Mouse (Mus musculus) intestine, embryonic 14.5 days (tissue): ENCODE data around the gene Cbx4. TPM values are rescaled to one million over a fixed set of nuclear protein-coding genes. Genes with fewer than 3 reads are reported as not detected.

ENCODE experiments used
- ATAC-seq: fragments of 200-750 bp; cut with Nextera tagmentation; replicated peaks from 2 replicates; pipeline ENCODE4 v1.8.0; 2017; ENCODE audit warnings: low read depth, moderate number of reproducible peaks, moderate TSS enrichment, moderate library complexity; ENCODE audit not compliant: low FRiP score, low TSS enrichment
- DNase-seq: peaks from one replicate; pipeline ENCODE4 v3.0.0-alpha.2; 2018; ENCODE audit warnings: low spot score
- H3K27ac ChIP-seq: fragments of 300-500 bp; sonication (generic); 2 replicates; pipeline ENCODE4 v1.5.1; 2014; ENCODE audit warnings: low read depth, mild to moderate bottlenecking, control low read depth
- H3K27me3 ChIP-seq: fragments of 300-500 bp; sonication (generic); replicated peaks from 2 replicates; pipeline ENCODE4 v1.6.1; 2014; ENCODE audit warnings: low read length, control low read depth; ENCODE audit not compliant: control insufficient read depth, insufficient read depth
- H3K36me3 ChIP-seq: fragments of 300-500 bp; sonication (generic); 2 replicates; pipeline ENCODE4 v1.6.1; 2014; ENCODE audit warnings: low read length, control low read depth; ENCODE audit not compliant: control insufficient read depth, insufficient read depth
- H3K4me1 ChIP-seq: fragments of 300-500 bp; sonication (generic); replicated peaks from 2 replicates; pipeline ENCODE4 v1.6.1; 2014; ENCODE audit warnings: low read length, control low read depth, mixed read lengths; ENCODE audit not compliant: control insufficient read depth, insufficient read depth
- H3K4me2 ChIP-seq: fragments of 300-500 bp; sonication (generic); 2 replicates; pipeline ENCODE4 v1.6.1; 2014; ENCODE audit warnings: low read length
- H3K4me3 ChIP-seq: fragments of 300-500 bp; sonication (generic); 2 replicates; pipeline ENCODE4 v1.5.1; 2014; ENCODE audit warnings: low read depth, low read length, control low read depth, mixed read lengths
- H3K9ac ChIP-seq: fragments of 300-500 bp; sonication (generic); 2 replicates; pipeline ENCODE4 v1.6.1; 2014; ENCODE audit warnings: mild to moderate bottlenecking, low read length
- H3K9me3 ChIP-seq: fragments of 300-500 bp; sonication (generic); 2 replicates; pipeline ENCODE4 v1.6.1; 2016; ENCODE audit warnings: low read length, control low read depth; ENCODE audit not compliant: control insufficient read depth
- whole genome bisulfite sequencing: fragments of 180-500 bp; shearing (Covaris S2); extraction: QIAGEN DNeasy Blood & Tissue Kit; methylation state at CpG from one replicate; pipeline ENCODE4 v1.1.7; 2014; 5-methylcytosine and 5-hydroxymethylcytosine counted together
- polyA plus RNA-seq: library from polyadenylated mRNA; unstranded; fragments of >200 nt; fragmentation: Nextera tagmentation; extraction: Ambion mirVana; gene quantifications from 2 replicates; pipeline ENCODE4 v1.2.1, GENCODE M21; 2014

Gene Cbx4
- polyA plus RNA-seq, 1 experiment from 2014 or later, result 10.5 TPM

DNA sequence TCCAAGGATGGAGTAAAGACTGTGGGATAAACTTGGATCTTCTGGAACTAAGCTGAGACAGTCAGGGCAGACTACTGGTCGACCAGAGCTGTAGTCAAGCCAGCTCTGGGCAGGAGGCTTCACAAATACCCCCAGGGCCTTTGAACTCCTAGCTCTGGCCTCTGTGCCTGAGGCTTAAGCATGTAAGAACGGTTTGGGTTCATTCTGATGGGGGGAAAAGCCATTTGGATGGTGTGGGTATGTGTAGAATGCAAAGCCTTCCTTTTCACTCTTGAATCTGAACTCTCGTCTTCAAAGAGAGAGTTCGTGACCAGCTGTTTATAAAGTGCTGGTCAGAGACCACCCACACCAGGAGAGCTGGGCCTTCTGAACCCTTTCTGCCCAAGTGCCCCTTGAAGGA lies 8.3 kb downstream of the Cbx4 start:
- Histone ChIP-seq H3K27me3 (peaks cover 13% of the 10 kb centered on the region), H3K4me2 (no peak overlapping the region), H3K4me3 (no peak overlapping the region), H3K9ac (no peak overlapping the region), H3K36me3 (peaks cover 36% of the 10 kb centered on the region), H3K9me3 (no peaks in the 10 kb centered on the region), H3K27ac (no peak overlapping the region), H3K4me1 (peaks cover 52% of the 10 kb centered on the region)
- no peak for DNase-seq
- WGBS, result 85% methylated on average over 4 of the region's 4 CpGs
- ATAC-seq, result no peak

DNA sequence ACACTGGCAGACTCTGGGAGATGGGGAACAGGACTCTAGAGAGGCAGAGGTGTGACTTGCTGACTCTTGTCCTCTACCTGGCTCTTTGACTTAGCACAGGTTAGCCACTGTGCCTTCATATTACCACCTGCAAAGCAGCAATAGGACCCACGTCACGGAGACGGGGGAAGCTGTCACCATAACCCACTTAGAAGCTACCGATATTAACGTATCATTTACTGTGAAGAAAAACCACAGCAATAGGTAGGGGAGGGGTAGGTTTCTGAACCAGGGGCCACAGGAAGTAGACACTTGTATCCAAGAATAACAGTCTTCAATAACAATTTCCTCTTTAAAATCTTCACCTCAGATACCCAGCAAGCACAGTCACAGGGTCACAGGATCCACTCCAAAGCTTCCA lies 10.2 kb downstream of the Cbx4 start:
- Histone ChIP-seq H3K27me3 (0 out of 2 replicates have a peak, but pooled peaks cover 1% of the 10 kb centered on the region), H3K4me2 (no peak overlapping the region), H3K4me3 (no peak overlapping the region), H3K36me3 (peaks cover 17% of the 10 kb centered on the region), H3K27ac (no peak overlapping the region), H3K9ac (no peak overlapping the region), H3K9me3 (no peaks in the 10 kb centered on the region), H3K4me1 (peaks cover 42% of the 10 kb centered on the region)
- no peak for ATAC-seq
- DNase-seq, result no peak
- 77% methylated on average over 5 of the region's 5 CpGs for WGBS

DNA sequence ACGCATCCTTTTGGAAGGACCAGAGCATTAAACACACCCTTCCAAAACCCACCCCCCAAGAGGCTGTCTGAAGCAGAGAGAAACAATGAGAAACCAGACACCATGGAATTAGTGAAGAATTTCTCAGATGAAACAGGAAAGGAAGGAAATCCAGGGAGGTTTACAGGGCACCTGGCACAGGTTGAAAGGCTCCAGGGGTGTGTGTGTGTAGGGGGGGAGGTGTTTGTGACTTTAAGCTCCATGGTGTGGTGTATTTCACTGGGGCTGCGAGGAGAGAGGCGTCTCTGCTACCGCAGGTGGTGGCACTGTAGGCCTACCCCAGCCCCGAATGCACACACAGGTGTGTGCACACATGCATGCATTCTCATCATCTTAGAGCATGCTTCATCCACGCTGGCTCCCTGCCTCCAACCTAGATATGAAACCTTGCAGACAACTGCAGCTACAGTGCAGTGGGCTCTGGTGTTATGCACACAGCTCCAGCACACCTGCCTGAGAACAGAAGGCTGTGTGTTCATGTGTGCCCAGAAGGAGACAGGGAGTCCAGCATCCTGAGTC lies 12.1 kb downstream of the Cbx4 start:
- H3K4me1 ChIP-seq, result peaks cover 26% of the 10 kb centered on the region
- H3K4me3 ChIP-seq, result no peak overlapping the region
- H3K36me3 ChIP-seq, result no peaks in the 10 kb centered on the region
- DNase-seq, result no peak
- H3K4me2 ChIP-seq, result no peak overlapping the region
- ATAC-seq, result no peak
- H3K9ac ChIP-seq, result no peak overlapping the region
- H3K27ac ChIP-seq, result no peak overlapping the region
- WGBS, result 76% methylated on average over 6 of the region's 6 CpGs
- H3K27me3 ChIP-seq, result no peaks in the 10 kb centered on the region
- 0 out of 2 replicates have a peak, but pooled peaks cover 3% of the 10 kb centered on the region for H3K9me3 ChIP-seq

DNA sequence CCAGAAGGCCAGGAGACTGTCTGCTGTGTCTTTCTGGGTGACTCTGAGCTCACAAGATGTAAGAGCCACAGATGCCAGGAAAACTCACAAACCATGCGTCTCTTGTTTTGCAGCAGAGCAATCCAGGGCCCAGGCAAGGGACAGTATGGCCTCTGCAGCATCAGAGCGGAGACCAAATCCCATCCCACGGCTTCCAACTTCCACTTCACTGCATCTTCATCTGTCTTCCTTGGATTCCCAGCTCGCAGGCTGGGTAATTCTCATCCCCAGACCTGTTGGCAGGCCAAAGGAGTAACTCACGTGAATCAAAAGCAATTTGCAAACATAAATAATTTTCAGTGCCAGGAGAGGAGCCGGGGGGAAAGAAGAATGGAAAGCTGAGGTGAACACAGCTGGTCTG lies 13.0 kb downstream of the Cbx4 start:
- no peak for DNase-seq
- WGBS, result 55% methylated on average over 6 of the region's 6 CpGs
- H3K9me3 ChIP-seq, result 0 out of 2 replicates have a peak, but pooled peaks cover 3% of the 10 kb centered on the region
- no peak overlapping the region for H3K4me3 ChIP-seq
- H3K4me1 ChIP-seq, result peaks cover 18% of the 10 kb centered on the region
- H3K9ac ChIP-seq, result no peak overlapping the region
- H3K27ac ChIP-seq, result no peak overlapping the region
- no peaks in the 10 kb centered on the region for H3K27me3 ChIP-seq
- ATAC-seq, result no peak
- no peaks in the 10 kb centered on the region for H3K36me3 ChIP-seq
- H3K4me2 ChIP-seq, result no peak overlapping the region

DNA sequence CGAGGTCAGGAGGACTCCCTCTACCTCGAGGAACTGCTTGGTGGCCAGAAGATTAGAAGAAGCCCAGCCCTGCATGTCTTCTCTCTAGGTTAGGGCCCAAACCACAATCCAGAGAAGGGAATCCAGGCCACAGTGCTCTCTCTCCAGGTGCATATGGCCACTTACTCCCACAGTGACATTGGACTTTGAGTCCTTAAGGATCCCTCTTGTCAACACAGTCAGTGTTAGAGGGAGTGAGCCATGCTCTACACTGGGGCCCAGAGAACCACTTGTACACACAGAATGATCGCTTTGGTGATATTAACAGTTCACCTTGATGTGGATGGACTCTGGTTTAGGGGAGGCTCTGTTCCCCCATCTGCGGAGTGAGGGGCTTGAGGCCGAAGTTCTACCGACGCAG lies 13.8 kb downstream of the Cbx4 start:
- H3K27ac ChIP-seq, result no peak overlapping the region
- H3K4me3 ChIP-seq, result no peak overlapping the region
- ATAC-seq (no peak), DNase-seq (no peak)
- no peak overlapping the region for H3K4me2 ChIP-seq
- peaks cover 18% of the 10 kb centered on the region for H3K4me1 ChIP-seq
- H3K27me3 ChIP-seq, result no peaks in the 10 kb centered on the region
- WGBS, result 69% methylated on average over 7 of the region's 7 CpGs
- no peak overlapping the region for H3K9ac ChIP-seq
- 0 out of 2 replicates have a peak, but pooled peaks cover 3% of the 10 kb centered on the region for H3K9me3 ChIP-seq
- no peaks in the 10 kb centered on the region for H3K36me3 ChIP-seq

DNA sequence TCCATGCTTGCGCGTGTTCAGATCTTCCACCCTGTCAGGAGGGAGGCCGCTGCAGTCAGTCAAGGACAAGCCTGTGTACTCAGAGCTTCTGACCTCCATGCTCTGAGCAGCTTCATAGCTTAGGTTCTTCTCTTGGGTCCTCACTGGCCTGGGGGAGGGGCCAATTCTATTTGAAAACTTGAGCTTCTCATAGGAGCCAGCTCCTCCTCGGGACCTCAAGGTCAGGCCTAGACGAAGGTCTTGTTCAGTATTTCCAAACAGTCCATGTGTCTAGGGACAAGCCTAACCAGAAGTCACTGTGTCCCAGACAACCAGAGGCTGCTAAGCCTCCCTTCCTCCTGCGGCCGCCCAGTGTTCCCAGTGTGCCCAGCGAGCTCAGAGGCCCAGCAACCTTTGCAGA lies 19.2 kb downstream of the Cbx4 start:
- H3K4me3 ChIP-seq, result no peak overlapping the region
- peaks cover 6% of the 10 kb centered on the region; the same call in 1 of the 2 replicates for H3K27me3 ChIP-seq
- WGBS, result 78% methylated on average over 8 of the region's 8 CpGs
- H3K9me3 ChIP-seq, result 0 out of 2 replicates have a peak, but pooled peaks cover 3% of the 10 kb centered on the region
- H3K9ac ChIP-seq, result no peak overlapping the region
- H3K4me2 ChIP-seq, result no peak overlapping the region
- DNase-seq (no peak), ATAC-seq (no peak)
- H3K4me1 ChIP-seq, result peaks cover 3% of the 10 kb centered on the region; the same call in 1 of the 2 replicates
- no peak overlapping the region for H3K27ac ChIP-seq
- H3K36me3 ChIP-seq, result no peaks in the 10 kb centered on the region

DNA sequence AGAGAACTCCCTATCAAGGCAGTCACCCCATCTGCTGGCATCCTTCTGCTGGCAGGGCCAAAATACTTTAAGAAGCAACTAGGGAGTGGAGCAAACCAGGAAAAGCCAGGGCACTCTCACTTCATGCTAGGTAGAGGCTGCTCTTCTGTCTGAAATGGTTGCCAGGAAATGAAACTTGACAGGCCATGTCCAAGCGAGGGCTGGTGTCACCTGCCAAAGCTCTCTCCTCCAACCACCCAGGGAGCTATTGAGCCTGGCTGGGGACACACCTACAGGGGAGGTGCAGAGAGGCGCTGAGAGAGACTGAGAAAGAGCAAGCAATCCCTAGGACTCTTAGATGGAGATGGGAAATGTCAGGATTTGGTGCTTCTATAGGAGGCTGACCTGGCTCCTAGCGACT lies 26.8 kb downstream of the Cbx4 start:
- H3K4me1 ChIP-seq, result peaks cover 20% of the 10 kb centered on the region
- no peaks in the 10 kb centered on the region for H3K36me3 ChIP-seq
- no peaks in the 10 kb centered on the region for H3K9me3 ChIP-seq
- H3K27ac ChIP-seq, result no peak overlapping the region
- DNase-seq (no peak), ATAC-seq (no peak)
- no peak overlapping the region for H3K9ac ChIP-seq
- no peak overlapping the region for H3K4me3 ChIP-seq
- 15% methylated on average over 3 of the region's 3 CpGs for WGBS
- H3K27me3 ChIP-seq, result peaks cover 67% of the 10 kb centered on the region
- H3K4me2 ChIP-seq, result no peak overlapping the region

DNA sequence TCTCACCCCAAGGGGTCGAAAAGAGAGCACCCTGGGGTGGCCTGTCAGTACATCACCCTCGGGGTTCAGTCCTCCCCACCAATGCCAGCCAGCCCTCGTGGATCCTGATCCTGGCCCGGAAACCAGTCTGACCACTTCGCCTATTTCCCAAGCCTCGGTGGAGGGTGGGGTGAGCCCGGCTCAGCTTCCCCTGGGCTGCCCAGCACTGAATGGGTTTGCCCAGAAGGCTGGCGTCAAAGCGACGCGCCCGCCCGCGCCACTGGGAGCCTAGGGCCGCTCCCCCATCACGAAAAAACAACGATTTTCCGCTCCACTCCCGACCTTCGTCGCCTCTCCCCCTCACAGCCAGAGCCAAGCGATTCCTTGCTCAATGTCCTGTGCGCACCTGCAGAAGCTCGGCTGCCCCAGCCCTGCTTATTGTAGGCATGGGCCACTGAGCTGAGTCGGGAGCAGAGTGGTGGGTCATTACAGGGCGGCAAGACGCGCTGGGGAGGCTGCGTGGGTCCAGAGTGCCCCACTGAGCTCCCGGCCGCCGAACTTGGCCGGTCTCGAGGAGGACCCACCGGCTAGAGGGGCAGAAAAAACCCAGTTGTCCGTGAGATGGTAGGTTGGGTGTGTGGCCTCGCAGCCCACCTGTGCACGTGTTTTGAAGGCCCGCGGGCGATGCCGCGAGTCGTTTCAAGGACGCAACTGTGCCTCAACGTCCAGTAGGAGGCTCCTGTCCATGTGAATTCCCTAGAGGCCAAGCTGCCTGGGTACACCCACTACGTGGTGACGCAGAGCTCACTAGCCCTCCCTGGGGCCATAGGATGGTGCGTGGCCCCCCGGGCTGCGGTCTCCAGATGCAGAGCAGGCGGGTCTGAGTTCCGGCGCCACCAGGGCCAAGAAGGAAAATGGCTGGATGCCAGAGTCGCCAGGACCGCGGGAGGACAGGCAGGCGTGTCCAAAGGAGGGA lies 27.7 kb downstream of the Cbx4 start:
- H3K4me1 ChIP-seq, result peaks cover 27% of the 10 kb centered on the region
- 3% methylated on average over 58 of the region's 58 CpGs for WGBS
- H3K9ac ChIP-seq, result no peak overlapping the region
- peak overlapping the region; percentile 36 for H3K4me2 ChIP-seq
- no peaks in the 10 kb centered on the region for H3K36me3 ChIP-seq
- H3K27ac ChIP-seq, result no peak overlapping the region
- H3K9me3 ChIP-seq, result no peaks in the 10 kb centered on the region
- H3K27me3 ChIP-seq, result peaks cover 74% of the 10 kb centered on the region
- peak; percentile 78 for DNase-seq
- no peak; the same call in 1 of the 2 replicates for ATAC-seq
- peak overlapping the region; percentile 10 for H3K4me3 ChIP-seq
